Mouse (Mus musculus) G1E (cell line): ENCODE data around the gene Gm4969.

Experiments
- CTCF ChIP-seq: IDR thresholded peaks from 2 replicates; pipeline ENCODE4 v1.5.1; 2012; ENCODE audit warnings: low read depth, low read length, inconsistent platforms, mixed read lengths
- GATA1 ChIP-seq: IDR thresholded peaks from 2 replicates; pipeline ENCODE4 v1.6.1; 2012; ENCODE audit warnings: borderline replicate concordance, low read length, inconsistent platforms, mixed read lengths
- GATA2 ChIP-seq: IDR thresholded peaks from 2 replicates; pipeline ENCODE4 v1.6.1; 2012; ENCODE audit warnings: low read depth, low read length, inconsistent platforms, borderline replicate concordance
- TAL1 ChIP-seq: conservative IDR thresholded peaks from 2 replicates; pipeline ENCODE4 v1.6.1; 2012; ENCODE audit warnings: low read depth, low read length, inconsistent platforms, mixed read lengths

DNA sequence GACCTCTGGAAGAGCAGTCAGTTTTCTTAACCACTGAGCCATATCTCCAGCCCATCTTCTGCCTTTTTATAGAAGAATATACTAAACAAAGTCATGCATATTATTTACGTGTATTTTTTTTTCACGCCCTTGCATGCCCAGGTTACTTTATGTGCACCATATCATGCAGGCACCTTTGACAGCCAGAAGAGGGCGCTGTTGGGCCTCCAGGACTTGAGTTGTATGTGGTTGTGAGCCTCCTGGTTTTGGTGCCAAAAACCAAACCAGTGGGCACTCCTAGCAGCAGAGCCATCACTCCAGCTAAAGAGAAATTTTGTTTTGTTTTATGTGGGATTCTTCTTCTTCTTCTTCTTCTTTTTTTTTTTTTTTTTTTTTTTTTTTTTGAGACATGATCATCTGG lies 48.7 kb downstream of the Gm4969 start:
- no peak for TF ChIP-seq CTCF
- no peak for TF ChIP-seq GATA1
- no peak for TF ChIP-seq TAL1
- TF ChIP-seq GATA2: no peak
